Mouse (Mus musculus): ENCODE results near the gene Gm9821. TPM values are rescaled to one million over a fixed set of nuclear protein-coding genes. Genes with fewer than 3 reads are reported as not detected.

The Gm9821 gene
- total RNA-seq, 2 experiments from 2014 or later: not detected

DNA sequence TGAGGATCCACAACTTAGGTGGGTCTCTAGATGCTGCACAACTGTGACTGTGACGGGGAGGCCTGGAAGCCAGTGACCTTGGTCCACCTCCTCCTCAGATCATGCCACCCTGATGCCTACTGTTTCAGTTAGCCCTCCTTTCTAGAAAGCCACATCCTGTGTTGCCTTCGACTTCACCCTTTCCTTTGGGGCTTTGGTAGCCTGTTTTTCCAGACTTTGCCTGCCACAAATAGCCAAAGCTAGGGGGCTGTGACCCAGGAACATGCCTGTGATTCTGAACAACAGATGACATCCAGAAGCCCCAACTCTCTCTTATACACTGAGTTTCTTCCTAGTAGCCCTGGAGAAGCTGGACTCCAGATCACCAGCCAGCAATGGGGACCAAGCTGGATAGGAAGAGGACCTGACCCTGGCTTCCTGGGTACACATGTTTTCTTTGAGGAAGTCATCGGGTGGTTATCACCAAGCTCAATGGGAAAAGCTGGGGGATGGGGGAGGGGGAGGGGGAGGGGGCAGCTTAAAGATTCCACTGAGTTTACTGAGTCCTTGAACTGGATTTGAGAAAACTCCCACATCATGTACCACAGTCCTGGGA, 19.2 kb downstream of the Gm9821 start:
- DNase-seq (ENCODE audit: extremely low spot score in 1 of 2, low spot score in 1 of 2): no peak

- no peak for DNase-seq (ENCODE audit: extremely low spot score in 1 of 2, low spot score in 1 of 2)
Measured at GRCm38 (mm10) chr2:91965417-91965816, 19.9 kb downstream of the Gm9821 start.

DNA sequence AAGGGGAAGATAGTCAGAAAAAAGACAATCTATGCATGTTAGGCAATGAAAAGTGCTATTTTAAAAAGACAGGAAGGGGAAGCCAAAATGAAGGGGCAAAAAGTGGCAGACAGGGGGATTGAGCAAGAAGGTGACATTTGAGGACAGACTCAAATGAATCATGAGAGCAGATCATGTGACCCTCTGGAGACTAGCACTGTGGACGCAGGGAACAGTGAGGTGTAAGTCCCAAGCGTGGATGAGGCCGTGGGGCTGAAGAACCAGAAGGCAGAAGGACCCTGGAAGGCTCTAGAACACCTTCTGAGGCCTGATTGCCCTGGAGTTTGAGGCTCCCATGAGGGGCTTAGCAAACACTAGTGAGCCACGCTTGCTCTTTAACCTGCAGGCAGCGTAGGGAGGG, 20.9 kb downstream of the Gm9821 start:
- DNase-seq (ENCODE audit: extremely low spot score in 1 of 2, low spot score in 1 of 2): no peak

- no peak for DNase-seq (ENCODE audit: extremely low spot score in 1 of 2, low spot score in 1 of 2)
Measured at GRCm38 (mm10) chr2:91967962-91968361, 22.5 kb downstream of the Gm9821 start.

DNA sequence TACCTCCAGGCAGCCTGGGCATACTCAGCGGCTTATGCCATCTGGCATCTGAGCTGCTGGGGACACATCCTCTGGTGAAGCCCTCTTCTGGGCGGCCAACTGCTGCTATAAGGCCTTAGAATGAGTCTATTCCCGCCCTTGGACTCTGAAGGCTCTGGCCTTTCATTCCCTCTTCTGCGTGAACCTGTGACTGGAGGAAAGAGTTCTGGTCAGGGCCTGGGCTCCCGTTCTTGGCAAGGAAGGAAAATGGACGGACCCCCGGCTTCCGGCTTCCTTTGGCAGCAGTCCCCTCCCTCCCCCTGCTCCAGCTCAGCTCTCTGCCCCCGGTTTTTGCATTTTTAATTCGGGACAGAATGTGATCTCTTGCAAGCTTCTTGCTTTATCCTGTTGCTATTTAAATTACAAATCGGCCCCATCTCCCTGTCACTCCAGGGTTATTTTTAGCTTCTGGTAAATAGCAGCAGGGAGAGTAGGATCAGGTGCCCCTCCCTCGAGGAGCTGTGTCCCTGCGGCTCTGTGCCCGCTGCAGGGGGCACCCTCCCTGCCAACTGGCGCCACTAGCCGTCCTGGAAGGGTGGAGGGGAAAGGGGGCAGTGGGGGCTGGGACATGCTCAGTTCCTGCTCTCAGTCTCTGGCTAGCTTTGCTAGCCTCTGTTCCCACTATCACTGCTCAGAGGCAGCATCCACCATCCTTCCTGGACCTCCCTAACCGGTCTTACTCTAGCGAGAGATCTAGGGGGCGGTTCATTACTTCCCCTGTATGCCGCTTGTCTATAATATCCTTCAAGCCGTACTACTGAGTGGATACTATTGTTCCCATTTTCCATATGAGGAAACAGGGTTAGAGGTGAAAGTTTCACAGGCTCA, 26.0 kb downstream of the Gm9821 start:
- no peak for DNase-seq (ENCODE audit: extremely low spot score in 1 of 2, low spot score in 1 of 2)

GRCm38 (mm10) chr2:91972121-91972566, 26.6 kb downstream of the Gm9821 start:
- DNase-seq (ENCODE audit: extremely low spot score in 1 of 2, low spot score in 1 of 2): no peak

DNA sequence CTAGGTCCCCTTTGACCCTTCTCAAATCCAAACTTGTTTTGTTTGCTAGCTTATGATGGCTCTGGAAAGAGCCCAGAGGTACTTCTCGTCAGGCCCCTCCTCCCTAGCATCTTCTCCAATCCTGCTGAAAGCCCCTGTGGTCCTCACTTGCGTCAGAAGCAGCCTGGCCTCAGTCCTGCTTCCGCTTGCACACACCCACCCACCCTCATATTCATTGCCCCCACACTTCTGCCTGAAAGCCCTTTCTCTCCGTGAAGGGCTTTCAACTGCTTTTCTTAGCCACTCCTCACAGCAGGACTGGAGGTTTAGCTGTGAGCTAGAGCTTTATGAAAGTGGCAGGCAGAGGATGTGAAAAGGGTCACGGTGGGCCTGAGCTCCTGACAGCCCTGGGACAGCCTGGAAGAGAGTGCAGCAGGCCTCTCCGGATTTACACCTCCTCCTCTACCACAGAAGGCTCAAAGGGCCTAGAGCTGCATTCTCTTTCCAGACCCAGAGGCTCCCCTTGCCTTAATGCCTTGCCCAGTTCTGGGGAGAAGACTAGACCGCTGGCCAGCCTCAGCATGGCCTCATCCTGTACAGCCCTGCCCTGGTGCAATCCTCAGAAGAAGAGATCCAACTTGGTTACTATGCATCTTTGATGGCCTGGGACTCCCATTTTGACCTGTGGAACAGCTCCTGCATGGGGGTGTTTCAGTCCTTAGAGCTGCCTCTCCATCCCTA, 28.1 kb downstream of the Gm9821 start:
- DNase-seq (ENCODE audit: extremely low spot score in 1 of 2, low spot score in 1 of 2): no peak

DNA sequence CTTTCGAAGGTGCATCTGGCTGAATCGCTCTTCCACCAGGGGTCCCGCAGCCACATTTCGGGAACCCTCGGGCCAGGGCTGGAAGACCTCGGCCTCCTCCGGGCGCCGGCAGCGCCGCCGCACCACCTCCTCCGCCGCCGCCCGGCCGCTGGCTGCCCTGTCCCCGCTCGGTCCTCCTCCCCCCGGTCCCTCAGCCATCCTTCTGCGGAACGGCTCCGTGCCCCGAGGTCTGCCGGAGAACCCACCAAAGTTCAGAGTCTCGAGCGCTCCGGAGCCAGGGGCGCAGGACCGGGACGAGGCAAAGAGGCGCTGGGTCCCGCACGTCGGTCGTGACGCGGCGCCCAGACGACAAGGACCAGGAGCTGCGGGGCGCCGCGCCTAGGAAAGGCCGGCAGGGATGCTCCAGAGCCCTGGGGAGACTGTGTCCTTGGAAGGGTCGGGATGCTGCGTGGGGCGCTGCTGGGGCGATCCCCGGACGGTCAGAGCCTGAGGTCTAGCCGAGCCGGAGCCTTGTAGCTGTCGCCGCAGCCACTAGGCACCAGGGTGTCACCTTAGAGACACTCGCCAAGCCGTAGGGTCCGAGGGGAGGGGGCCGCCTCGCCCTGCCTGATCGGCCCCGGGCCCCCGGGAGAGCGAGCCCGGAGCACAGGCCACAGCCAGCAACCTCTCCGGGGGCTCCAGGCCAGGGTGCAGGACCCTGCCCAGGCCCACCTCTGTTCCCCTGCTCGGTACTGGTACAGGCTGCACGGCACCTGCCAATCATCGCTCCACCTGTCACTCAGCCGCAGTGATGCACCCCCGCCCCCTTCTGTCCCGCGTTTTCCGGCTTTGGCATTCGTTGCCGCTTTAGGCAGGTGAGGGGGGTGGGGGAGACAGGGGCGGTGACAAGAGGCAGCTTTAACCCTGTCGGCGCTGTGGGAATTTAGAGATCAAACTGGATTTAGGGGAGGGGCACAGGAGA, 30.4 kb downstream of the Gm9821 start, which contains the start of gene Dgkz:
Gene Dgkz (minus strand): TSS at position 284 of the 961 bp plus-strand sequence.
- DNase-seq (ENCODE audit: extremely low spot score in 1 of 2, low spot score in 1 of 2): no peak

- DNase-seq (ENCODE audit: extremely low spot score in 1 of 2, low spot score in 1 of 2): no peak
Measured at GRCm38 (mm10) chr2:91977960-91978359, 32.5 kb downstream of the Gm9821 start.

GRCm38 (mm10) chr2:91978547-91978946, 33.0 kb downstream of the Gm9821 start:
- no peak for DNase-seq (ENCODE audit: extremely low spot score in 1 of 2, low spot score in 1 of 2)

DNA sequence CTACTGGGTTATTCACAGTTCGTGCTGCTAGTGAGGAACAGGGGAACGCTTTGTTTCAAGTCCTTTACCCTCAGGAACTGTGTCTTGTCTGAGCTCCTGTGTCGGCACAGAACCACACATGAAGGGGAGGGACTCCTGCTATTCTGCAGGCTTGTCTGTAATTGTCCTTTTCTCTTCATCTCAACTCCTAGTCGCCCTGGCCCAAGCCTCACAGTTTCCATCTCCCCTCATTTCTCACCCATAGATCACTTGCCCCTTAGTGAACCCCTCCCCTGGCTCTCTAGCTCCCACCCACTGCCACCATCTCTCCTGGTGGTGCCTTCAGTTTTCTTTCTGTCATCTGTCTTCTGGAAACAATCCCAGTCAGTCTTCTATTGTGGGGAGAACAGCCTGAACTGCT, 34.7 kb downstream of the Gm9821 start:
- no peak for DNase-seq (ENCODE audit: extremely low spot score in 1 of 2, low spot score in 1 of 2)

- DNase-seq (ENCODE audit: extremely low spot score in 1 of 2, low spot score in 1 of 2): no peak
Measured at GRCm38 (mm10) chr2:91980830-91981229, 35.3 kb downstream of the Gm9821 start.

GRCm38 (mm10) chr2:91984439-91984838, 38.9 kb downstream of the Gm9821 start:
- no peak for DNase-seq (ENCODE audit: extremely low spot score in 1 of 2, low spot score in 1 of 2)

DNA sequence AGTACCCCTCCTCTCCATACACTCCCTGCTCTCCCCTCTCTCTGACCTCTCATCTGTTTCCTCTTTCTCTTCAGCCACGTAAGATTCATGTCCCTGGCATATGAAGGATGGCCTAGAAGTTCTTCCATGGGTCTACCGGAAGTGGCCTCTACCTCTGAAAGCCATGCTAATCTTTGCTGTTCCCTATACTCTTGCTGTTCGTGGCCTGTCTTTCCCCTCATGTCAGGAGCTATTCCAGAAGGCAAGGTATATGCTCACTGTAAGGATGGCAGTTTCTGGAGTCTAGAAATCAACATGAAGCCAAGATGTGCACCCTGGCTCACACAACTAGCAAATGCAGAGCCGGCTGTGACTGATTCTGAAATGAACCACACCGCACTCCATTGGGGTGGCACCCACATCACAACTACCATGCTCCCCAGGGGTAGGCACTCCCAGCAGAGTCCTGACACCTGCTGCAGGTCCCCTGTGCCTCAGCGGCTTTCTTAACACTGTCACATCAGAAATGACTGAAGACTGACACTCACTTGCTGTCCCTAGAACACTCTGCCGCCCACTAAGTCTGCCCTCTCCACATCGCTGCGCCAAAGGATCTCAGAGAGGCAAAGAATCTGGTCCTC, 39.5 kb downstream of the Gm9821 start:
- DNase-seq (ENCODE audit: extremely low spot score in 1 of 2, low spot score in 1 of 2): no peak

GRCm38 (mm10) chr2:91986071-91986470, 40.6 kb downstream of the Gm9821 start:
- no peak for DNase-seq (ENCODE audit: extremely low spot score in 1 of 2, low spot score in 1 of 2)

DNA sequence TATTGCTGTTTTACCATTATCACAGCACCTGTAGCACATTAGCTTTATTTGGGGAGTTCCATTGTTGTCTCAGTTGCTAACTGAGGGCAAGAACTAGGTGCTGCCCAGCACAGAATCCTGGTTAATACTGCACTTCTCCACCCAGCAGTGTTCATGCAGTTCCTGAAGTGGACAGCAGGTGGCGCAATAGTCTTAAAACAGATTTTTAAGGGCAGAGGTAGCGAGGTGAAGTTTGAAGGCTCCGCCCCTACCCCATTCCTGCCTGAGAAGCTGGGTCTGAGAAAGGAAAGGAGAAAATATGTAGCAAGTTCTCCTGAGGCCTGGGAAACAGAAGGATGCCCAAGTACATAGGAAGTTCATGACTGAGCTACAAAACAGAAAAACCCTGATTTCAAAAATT, 42.0 kb downstream of the Gm9821 start:
- peak; percentile 82 to 99 for DNase-seq (ENCODE audit: extremely low spot score in 1 of 2, low spot score in 1 of 2)

DNA sequence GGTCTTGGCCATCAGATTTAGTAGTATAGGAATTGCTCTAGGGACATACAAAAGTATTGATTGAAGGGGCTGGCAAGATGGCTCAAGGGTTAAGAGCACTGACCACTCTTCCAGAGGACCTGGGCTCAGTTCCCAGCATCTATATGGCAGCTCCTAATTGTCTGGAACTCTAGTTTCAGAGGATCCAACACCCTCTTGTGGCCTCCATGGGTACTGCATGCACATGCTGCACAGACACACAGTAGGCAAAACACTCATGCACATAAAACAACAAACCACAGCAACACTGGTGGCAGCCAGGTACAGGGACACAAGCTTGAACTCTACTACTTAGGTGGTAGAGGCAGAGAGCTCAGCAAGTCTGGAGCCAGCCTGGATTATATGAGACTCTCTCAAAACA, 44.2 kb downstream of the Gm9821 start:
- DNase-seq (ENCODE audit: extremely low spot score in 1 of 2, low spot score in 1 of 2): no peak

GRCm38 (mm10) chr2:91993409-91993808, 47.9 kb downstream of the Gm9821 start:
- DNase-seq (ENCODE audit: extremely low spot score in 1 of 2, low spot score in 1 of 2): no peak

DNA sequence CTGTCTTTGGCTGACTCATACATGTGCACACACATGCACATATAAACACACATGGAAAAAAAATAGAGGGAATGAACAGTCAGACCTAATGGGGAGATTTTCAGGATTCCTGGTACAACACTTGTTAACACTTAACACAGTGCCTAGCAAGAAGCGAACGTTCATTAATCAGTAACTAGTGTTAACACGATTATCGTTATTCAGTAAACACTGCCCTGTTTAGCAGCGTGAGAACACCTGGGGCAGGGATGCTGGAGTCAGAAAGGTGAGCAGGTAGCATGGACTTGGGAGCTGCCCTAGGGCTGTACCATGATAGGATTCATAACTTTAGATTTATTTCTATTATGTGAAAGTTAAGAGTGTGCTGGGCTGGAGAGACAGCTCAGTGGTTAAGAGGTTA, 50.5 kb downstream of the Gm9821 start:
- DNase-seq (ENCODE audit: extremely low spot score in 1 of 2, low spot score in 1 of 2): no peak

Data from layer of hippocampus, postnatal 25 days (tissue).